Mouse (Mus musculus) urinary bladder, postnatal 36 days (tissue): ENCODE results near the gene Rgs3.

Source experiments
- DNase-seq, 2 experiments: peaks; one replicate each; pipeline ENCODE4 v3.0.0; 2022; ENCODE audit warnings: low spot score in 2 of 2, mixed read lengths in 1 of 2

Gene Rgs3

DNA sequence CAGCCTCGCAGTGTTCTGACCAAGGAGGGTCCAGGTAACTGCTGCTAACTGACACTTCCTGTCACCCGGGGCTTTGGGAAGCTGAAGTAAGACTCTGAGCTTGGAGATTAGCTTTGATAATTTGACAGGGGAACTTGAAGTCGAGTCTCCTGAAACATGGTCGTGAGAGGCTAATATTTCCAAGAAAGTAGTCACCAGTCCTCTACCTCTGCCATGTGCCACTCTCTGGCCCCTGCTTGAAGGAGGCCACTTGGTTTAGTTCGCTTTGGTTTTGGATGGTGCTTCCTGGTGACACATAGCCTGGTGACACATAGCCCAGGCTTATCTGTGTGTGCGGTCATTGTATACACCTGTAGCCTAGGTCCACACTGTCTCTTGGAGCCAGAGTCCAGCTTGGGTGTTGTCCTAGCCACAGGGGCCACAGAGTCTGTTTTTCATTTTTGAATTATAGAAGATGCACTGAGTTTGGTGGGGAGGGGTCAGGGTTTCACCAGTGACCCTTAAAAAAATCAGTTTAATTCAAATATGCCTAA lies at the start of gene Rgs3:
TSS of gene Rgs3 (plus strand) at position 51 of the 533 bp plus-strand sequence.
- DNase-seq, result no peak

DNA sequence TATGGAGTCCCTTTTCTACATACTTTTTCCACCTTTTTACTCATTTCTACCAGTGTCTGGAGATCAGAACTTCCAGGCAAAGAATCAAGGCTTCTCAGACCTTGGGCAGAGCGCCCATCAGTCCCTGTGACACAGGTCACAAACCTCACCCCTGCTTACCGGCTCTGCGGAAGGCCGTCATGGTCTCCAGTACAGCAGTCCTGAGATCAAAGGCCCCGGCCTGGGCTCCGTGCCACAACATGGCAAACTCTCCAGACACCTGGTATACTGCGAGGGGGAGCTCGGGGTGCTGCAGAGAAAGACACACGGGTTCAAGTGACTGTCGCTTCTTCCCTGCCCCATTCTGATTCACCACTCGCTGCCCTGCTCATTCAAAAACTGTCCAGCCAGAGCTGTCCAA lies 49.7 kb upstream of the Rgs3 start:
- no peak for DNase-seq

DNA sequence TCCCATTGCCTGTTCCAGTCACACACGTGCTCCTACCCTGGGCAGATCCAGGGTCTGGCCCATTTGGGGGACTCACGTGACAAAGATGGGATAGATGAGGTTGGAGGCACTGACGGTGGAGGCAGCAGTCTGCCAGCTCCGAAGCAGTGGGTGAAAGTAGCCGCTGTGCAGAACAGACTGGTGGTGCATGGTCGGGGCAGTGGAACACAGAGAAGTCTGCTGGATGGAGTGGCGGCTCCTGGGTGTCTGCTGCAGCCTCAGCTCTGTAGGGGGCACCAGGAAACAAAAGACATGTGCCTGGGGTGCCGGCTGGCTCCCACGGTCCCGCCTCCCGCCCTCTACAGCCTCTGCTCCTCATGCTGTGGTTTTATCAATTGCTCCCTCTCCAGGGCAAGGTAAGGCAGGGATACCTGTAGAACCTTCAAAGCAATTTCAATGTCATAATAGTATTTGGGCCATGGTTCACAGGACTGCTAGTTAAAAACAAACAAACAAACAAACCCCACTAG lies 45.6 kb upstream of the Rgs3 start:
- DNase-seq, result no peak

- DNase-seq, result no peak
Measured at GRCm38 (mm10) chr4:62514995-62515394, 44.7 kb upstream of the Rgs3 start.

DNA sequence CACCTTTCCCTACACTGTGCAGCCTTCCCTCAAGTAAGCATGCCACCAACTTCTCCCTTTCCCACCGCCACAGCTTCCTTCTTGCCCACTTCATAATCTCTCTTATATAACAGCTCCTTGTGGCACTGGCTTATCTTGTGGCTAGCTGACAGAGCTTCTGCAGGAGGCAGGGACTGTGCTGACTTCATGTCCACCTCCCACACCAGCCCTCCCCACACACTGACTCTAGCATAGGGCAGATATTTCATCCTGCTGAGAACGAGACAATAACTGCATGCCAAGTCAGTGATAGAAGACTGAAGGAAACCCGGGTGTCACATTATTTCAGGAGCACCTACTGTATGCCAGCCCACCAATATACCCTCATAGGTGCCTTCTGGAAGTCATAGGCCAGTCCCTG lies 44.2 kb upstream of the Rgs3 start:
- no peak for DNase-seq

- no peak for DNase-seq
Measured at GRCm38 (mm10) chr4:62516079-62516478, 43.6 kb upstream of the Rgs3 start.

DNA sequence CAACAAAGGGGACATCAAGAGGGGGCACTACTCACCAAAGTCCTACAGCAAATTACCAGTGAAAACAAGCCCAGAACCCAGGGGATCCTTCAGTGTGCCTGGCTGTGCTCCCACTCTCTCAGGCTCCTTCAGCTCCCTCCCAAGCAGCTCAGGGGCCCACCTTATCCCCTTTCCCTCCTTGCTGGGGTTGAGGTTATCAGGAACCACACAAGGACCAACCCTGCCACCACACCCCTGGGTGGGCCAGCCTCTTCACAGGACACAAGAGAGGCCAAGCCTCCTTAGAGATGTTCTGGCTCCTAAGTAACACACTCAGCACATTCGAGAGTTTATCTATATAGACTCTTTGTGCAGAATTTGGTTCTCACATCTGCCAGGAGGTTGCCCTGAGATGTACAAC lies 43.1 kb upstream of the Rgs3 start:
- DNase-seq, result no peak

DNA sequence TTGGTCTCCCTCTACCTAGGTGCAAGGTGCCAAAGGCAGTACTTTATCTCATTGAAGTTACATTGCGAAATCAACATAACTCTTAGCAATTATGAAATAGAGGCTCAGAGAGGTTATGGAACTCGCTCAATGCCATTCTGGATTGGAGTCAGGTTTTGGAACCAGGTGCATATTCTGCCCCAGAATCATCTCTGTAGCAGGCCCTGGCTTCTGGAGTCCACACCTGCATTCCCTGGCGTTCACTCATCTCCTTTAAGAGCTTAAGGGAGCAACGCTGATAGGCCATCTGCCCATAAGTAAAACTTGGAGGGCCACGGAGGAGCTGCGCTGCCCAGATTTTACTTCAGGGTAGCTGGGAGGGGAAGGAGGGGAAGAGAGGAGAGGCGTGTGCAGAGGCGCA lies 42.6 kb upstream of the Rgs3 start:
- DNase-seq, result no peak

DNA sequence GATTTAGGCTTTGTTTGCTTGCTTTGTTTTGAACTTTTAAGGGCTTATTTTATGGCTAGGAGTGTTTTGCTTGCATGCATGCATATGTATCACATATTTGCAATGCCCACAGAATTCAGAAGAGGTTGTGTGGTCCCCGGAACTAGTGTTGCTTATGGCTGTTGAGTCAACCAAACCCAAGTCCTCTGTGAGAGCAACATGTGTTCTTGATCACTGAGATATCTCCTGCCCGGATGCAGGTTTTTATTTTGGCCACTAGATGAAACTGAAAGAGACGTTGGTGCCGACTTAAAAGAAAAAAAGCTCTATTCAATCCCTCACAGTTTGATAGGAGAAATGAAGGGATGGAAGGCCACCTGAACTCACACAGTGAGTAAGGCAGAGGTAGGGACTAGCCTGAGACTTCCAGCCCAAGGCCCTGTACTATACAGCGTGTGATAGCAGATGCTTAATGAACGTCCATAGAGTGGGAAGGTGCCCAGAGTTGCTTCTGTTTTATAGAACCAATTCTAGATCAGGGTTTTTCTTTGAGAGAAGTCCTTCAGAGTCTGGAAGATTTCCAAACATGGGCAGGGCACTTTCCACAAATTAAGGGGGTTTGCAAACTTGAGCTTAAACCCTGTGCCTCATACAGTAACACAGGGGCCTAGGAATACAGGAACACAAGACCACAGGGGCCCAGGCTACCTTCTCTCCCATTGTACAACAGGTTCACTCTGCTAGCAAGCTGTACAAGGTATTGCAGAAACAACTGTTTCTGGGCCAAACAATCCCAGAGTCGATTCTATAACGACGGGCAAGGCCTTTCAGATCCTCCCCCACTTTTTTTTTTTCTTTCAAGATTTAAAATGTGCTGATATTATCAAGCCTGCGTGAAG lies 41.9 kb upstream of the Rgs3 start:
- no peak for DNase-seq

DNA sequence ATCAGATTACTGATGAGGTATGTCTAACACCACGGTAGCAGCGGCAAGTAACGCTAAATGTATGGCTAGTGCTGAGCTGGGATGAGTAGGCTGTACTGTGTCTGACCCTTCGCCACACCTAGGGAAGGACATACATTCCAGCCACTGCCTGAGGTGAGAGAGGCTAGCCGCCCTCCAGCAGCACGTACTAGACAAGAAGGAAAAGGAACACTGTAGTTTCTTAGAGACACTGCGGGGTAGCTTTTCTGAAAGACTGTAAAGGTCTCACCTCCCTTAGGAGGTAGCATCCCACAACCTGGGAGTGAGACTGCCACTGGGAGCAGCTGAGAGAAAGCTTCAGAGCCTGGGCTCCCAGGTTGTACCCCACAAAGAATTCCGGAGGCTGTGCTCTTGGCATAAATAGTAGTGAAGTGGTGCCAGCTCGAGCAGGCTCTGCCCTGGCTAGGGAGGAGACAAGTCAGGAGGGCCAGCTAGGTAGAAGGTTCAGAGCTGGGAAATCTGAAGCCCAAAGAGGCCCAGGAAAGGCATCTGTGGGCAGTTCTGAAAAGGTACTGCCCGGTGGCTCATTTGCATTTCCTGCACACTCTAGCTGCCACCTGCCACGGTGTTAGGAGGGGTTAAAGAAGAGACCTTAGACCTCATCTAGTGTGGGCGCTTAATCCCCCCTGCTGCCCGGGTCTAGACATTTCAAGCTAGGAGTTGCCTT lies 41.1 kb upstream of the Rgs3 start:
- peak in 1 of 2 experiments; percentile 65 for DNase-seq

GRCm38 (mm10) chr4:62519122-62519848 lies 40.4 kb upstream of the Rgs3 start:
- DNase-seq, result no peak

GRCm38 (mm10) chr4:62519849-62520233 lies 39.8 kb upstream of the Rgs3 start, which contains the start of gene Alad:
TSS of gene Alad (minus strand) at chr4:62519918.
- peak; percentile 85 to 89 for DNase-seq

DNA sequence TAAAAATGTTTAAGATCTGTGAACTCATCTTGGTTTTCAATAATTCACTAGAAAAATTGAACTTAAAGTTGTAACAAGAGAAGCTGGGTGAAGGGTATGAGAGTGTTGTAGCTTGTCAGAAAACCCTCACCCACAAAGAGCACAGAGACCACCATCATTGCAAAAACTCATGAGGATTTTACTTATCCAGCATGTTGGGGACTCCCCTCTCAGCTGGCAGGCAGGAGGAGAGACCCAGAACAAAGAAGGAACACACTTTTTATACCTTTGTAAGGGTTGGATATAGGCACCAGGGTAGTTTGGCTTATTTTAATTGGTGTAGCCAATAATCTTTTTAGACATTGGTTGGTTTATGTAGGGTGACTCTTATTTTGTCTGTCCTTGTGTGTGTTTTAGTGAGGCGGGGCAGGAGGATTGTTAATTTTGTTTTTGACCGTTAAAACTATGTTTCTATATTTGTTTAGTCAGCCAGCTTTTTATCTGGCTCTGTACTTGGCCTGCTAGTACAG lies 38.7 kb upstream of the Rgs3 start:
- no peak for DNase-seq

GRCm38 (mm10) chr4:62524651-62525488 lies 34.8 kb upstream of the Rgs3 start, which contains the start of the genes Pole3 and 4933430I17Rik:
TSS of gene Pole3 (minus strand) at chr4:62525068.
TSS of gene 4933430I17Rik (plus strand) at chr4:62525369.
- peak; percentile 94 to 97 for DNase-seq

GRCm38 (mm10) chr4:62525489-62525811 lies 34.2 kb upstream of the Rgs3 start:
- DNase-seq, result no peak

- no peak for DNase-seq
Measured at GRCm38 (mm10) chr4:62526256-62526655, 33.4 kb upstream of the Rgs3 start.

DNA sequence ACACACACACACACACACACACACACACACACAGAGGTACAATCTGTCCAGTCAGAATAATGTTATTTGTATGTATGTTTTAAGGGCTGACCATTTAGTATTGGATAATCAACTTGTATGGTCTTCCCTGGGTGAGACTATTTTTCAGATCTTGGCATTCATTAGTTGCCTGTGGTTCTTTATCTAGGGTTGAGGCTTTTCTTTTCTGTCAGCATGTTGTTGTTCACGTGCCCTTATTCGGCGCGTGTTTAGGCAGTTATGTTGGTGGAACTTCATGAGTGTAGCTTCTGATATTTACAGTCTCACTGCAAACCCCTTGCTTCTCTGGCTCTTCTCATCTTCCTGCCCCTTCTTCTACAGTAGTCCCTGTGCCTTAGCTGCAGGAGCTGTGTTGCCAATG lies 32.0 kb upstream of the Rgs3 start:
- no peak for DNase-seq

DNA sequence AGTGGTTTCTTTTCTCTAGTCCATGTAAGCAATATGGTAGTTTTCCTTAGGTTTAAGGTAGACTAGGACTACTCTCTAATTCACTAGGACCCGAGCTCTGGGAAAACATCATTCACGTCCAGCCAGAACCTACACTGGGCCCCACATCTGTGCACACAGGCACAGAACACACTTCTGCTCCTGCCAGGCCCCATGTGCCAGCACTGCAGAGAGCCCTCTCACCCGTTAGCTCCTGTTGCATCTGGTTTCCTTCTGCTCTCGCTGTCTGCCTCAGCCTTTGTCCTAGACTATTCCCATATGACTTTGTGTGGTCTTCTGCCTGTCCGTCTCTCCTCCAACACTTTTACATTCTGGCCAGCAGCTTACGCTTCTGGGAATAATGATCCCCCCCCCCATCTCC lies 25.9 kb upstream of the Rgs3 start:
- DNase-seq, result no peak

- DNase-seq, result no peak
Measured at GRCm38 (mm10) chr4:62541802-62542201, 17.8 kb upstream of the Rgs3 start.

- no peak for DNase-seq
Measured at GRCm38 (mm10) chr4:62543782-62544181, 15.9 kb upstream of the Rgs3 start.

GRCm38 (mm10) chr4:62544801-62545200 lies 14.8 kb upstream of the Rgs3 start:
- DNase-seq, result no peak
